Mouse (Mus musculus): ENCODE data around the gene Hmcn1. TPM values are rescaled to one million over a fixed set of nuclear protein-coding genes. Genes with fewer than 3 reads are reported as not detected.

The Hmcn1 gene
- total RNA-seq, 2 experiments from 2014 or later, result 2.9 to 3.8 TPM

DNA sequence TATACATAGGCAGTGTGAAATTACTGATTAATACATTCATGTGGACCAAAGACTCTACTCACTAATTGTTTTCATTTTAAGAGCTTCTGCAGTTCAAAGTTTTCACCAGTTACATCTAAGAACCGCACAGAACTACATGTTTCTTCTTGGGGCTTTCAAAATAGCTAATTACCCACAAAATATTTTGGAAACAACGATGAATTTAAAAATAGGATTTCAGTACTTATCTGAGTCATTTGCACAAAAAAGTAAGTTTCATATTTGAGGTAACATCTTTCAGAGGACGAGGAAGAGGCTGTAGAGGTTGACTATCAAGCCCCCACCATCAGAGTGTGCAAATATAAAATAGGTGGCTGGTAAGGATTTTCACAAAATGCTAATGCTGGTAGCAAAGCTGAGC is 295.5 kb downstream of the Hmcn1 start:
- no peak for DNase-seq (ENCODE audit: extremely low spot score in 1 of 2, low spot score in 1 of 2)

DNA sequence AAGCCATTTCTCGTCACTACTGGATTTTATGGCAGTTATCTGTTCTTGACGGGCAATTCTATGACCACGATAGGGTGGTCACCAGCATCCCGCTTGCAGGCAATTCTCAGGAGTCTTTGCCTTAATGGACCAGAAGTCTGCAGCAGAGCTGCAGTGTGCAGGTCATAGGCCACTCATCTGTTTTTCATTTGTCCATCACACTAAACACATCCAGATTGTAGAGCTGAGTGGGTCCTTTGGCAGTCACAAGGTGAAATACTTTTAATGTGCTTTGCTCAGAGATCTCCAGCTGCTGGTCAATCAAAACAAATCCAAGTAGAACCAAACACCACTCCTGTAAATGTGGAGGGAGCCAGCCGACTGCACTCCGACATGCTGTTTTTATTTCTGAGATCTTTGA is 311.2 kb downstream of the Hmcn1 start:
- DNase-seq (ENCODE audit: extremely low spot score in 1 of 2, low spot score in 1 of 2), result no peak

DNA sequence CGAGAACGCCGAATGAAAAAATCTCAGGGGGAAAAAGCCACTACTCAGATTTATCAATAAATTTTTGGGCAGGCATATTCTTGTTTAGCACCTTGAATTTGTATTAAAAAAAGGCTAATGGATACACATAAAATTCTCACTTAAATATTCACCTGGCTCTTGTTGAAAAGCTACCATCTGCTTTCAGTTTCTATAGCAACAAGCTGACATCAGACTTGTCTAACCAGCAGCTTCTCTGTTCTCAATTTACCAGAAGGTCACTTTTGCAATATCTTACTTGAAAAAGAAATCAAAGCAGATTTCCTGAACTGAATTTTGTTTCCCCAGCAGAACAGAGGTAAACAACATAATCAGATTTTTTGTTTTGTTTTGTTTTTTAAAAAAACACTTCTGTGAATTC is 311.8 kb downstream of the Hmcn1 start:
- DNase-seq (ENCODE audit: extremely low spot score in 1 of 2, low spot score in 1 of 2), result no peak

DNA sequence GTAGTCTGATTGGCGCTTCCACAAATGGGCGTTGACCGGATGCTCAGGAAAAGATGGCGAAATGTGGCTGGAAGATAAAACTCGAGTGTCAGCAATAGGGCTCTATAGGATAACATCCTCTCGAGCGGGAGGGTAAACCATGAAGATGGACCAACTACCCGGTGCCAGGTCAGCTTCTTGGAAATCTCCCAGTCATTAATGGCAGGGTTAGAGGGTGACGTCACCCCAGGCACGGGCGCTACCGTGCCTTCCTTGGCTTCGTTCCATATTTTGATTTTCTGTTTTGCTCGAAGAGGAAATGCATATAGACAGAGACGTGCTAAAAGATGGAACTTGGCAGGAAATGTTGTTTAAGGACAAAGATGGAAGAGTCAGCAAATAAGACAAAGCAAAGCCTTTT is 312.2 kb downstream of the Hmcn1 start:
- DNase-seq (ENCODE audit: extremely low spot score in 1 of 2, low spot score in 1 of 2), result peak; percentile 12 to 17

GRCm38 (mm10) chr1:150680345-150680744 is 312.9 kb downstream of the Hmcn1 start:
- no peak for DNase-seq (ENCODE audit: extremely low spot score in 1 of 2, low spot score in 1 of 2)

GRCm38 (mm10) chr1:150645314-150645713 is 347.9 kb downstream of the Hmcn1 start:
- no peak for DNase-seq (ENCODE audit: extremely low spot score in 1 of 2, low spot score in 1 of 2)

DNA sequence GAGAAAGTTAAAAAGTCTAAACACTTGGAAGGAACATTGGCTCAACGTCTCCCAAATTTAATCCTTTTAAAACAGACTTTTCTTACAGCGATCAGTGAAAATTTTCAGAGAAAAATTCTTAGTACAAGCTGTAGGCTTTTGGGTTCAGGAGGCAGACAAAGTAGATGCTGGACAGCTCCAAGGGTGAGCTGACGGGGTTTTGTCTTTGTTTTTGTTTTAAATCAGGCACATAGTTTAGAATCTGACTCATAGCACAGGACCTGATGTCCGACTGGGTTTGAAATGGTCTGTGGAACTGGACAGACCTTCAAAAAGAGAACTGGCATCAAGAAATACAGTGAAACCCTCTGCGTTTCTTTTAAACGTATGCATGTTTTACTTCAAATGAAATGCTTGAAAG is 353.7 kb downstream of the Hmcn1 start:
- DNase-seq (ENCODE audit: extremely low spot score in 1 of 2, low spot score in 1 of 2), result no peak

DNA sequence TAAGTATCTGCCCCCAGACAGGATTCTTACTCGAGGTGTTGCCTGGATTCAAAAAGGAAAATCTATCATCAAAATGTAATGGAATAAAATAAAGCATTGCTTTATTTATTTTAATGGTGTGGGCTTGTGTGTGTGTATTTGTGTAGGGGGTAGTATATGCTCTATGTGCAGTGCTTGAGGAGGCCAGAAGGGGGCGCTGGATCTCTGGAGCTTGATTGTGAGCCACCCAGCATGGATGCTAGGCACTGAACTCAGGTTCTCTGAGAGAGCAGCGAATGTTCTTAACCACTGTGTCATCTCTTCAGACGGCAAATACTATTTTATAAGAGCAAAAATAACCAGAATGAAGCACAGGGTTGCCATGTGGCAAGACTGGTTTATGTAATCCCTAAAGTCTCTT is 360.7 kb downstream of the Hmcn1 start:
- no peak for DNase-seq (ENCODE audit: extremely low spot score in 1 of 2, low spot score in 1 of 2)

DNA sequence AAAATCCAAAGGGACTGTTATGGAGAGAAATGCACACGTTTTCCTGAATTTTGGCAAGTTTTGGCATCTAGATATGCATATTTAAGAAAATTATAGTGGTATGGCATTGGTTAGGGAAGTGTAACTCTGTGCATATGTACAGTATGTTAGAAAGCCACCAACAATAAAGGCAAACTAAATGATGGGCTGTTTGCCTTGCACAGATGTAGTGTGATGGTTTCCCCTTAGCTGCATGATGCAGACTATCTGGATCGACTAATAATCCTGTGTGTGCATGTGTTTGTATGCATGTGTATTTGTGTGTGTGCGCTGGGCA is 361.4 kb downstream of the Hmcn1 start:
- no peak for DNase-seq (ENCODE audit: extremely low spot score in 1 of 2, low spot score in 1 of 2)

DNA sequence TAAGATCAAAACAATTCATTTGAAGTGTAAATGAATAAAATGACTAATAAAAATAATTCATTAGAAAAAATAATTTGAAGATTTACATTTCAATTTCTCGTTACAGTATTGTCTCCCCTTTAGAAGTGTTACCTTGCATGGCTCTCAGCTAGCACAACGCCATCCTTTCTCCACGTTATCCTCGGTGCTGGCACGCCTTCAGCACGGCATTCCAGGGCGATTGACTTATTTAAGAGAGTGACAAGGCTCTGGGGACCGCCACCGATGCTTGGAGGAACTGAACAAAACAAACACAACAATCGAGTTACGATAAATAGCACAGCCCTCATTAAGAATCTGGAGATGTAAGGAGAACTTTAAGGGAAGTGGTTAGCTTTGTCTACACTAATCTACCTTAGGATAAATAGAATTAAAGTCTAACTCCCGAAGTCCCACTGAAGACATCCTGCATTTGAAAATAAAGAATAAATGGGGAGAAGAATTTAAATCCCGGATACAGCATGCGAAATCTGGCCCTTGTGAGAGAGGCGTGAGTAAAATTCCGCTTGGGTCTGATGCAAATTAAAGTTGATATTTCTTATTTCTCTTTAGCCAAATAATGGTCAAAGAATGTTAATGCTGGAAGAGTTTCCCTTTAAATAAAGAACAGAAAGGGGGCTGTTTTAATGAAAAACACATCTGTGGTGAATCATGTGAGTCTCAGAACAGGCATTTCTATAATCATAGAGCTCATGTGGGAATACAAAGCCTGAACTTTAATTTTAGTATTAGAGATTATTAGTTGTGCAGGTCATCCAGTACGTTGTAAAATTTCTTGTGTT is 362.0 kb downstream of the Hmcn1 start:
- no peak for DNase-seq (ENCODE audit: extremely low spot score in 1 of 2, low spot score in 1 of 2)

DNA sequence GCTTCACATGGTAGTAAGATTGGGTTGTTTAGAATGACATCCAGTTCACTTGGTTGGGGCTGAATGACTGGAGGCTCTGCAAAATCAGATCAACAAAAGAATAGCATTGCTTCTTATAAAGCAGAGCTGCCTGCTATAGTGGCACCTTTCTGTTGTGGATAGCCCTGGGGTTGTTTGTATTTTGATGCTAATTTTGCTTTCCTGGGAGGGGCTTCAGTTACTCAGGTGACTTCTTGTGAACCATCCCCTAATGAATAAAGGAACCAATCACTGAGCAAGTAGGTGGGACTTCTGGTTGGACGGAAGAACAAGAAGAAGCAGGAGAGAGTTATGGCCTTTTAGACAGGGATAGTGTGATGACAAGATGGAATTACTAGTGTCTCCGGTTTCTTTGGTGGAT is 370.0 kb downstream of the Hmcn1 start:
- no peak for DNase-seq (ENCODE audit: extremely low spot score in 1 of 2, low spot score in 1 of 2)

GRCm38 (mm10) chr1:150610539-150610938 is 382.7 kb downstream of the Hmcn1 start:
- DNase-seq (ENCODE audit: extremely low spot score in 1 of 2, low spot score in 1 of 2), result no peak

- no peak for DNase-seq (ENCODE audit: extremely low spot score in 1 of 2, low spot score in 1 of 2)
Measured at GRCm38 (mm10) chr1:150606173-150606572, 387.1 kb downstream of the Hmcn1 start.

GRCm38 (mm10) chr1:150593614-150594013 is 399.6 kb downstream of the Hmcn1 start:
- no peak for DNase-seq (ENCODE audit: extremely low spot score in 1 of 2, low spot score in 1 of 2)

DNA sequence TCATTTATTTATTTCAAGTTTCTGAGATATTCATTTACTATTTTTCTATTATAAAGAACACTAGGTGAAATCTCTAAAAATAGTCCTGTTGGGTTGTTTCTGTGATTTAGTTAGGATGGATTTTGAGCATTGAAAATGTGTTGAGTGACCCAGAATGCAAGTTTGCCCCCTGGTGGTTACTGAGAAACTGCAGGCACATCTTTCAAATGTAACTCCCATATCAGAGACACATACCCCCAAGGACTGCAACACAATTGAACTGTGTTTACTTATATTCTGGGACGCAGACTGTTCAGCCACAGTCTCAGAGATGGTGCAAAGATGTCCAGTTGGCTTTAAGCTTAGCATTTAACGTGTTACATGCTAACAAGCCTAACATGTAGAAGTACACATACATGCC is 402.0 kb downstream of the Hmcn1 start:
- DNase-seq (ENCODE audit: extremely low spot score in 1 of 2, low spot score in 1 of 2), result peak; percentile 40 to 79

DNA sequence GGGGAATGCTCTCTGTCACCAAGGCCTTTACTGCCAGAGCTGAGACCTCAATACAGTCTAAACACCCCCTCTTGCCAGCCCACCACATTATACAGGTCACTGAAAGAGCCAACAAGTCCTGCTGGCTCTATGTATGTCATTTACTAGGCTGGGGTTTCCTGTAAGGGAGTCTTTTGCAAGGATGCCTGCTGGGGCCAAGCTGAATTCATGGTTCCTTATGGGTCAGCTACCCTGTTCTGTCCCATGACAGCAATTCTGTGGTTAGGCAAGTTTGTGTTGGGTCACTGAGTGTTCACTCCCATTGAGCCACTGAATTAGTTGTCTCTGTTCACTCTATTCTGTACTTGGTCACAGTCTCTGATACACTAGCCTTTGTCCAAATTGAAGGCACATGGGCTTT is 405.8 kb downstream of the Hmcn1 start:
- DNase-seq (ENCODE audit: extremely low spot score in 1 of 2, low spot score in 1 of 2), result no peak

GRCm38 (mm10) chr1:150584477-150584876 is 408.8 kb downstream of the Hmcn1 start:
- DNase-seq (ENCODE audit: extremely low spot score in 1 of 2, low spot score in 1 of 2), result no peak

DNA sequence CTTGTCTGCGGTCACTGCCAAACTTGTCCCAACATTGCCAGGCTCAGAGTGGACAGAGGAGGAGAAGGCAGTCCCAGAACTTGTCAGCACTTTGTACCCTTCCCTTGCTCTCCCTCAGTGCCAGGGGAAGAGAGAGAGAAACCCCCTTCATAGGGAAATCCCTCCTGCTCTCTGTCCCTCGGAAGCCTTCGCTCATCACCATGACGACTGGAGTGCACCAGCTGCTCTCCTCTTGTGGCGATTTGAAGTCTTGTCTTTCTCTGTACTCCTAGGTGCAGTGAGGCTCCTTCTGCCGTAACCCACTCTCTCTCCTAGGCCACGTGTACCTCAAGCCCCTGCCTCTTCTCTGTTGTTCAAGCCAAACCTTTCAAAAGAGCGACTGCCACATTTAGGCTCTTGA is 409.5 kb downstream of the Hmcn1 start:
- peak in 1 of 2 experiments; percentile 5 for DNase-seq (ENCODE audit: extremely low spot score in 1 of 2, low spot score in 1 of 2)

DNA sequence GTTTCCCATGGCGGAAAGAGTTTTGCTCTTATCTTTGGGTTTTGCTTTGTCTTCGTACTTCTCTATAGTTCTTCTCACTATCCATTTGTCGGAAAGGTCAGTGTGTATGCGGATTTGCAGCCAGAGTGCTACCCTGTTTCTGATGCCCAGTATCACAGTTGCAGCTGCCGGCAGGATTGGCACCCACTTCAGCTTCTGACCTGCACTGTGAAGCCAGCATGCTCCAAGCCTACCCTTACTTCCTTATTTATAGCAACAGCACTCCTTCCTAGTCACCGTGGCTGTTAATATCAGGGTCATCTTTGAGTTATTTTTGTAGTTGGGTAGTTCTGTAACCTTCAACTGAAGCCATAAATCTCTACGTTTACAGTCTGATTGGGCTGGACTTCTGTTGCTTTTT is 412.7 kb downstream of the Hmcn1 start:
- DNase-seq (ENCODE audit: extremely low spot score in 1 of 2, low spot score in 1 of 2), result no peak

GRCm38 (mm10) chr1:150573407-150573806 is 419.8 kb downstream of the Hmcn1 start:
- DNase-seq (ENCODE audit: extremely low spot score in 1 of 2, low spot score in 1 of 2), result no peak

DNA sequence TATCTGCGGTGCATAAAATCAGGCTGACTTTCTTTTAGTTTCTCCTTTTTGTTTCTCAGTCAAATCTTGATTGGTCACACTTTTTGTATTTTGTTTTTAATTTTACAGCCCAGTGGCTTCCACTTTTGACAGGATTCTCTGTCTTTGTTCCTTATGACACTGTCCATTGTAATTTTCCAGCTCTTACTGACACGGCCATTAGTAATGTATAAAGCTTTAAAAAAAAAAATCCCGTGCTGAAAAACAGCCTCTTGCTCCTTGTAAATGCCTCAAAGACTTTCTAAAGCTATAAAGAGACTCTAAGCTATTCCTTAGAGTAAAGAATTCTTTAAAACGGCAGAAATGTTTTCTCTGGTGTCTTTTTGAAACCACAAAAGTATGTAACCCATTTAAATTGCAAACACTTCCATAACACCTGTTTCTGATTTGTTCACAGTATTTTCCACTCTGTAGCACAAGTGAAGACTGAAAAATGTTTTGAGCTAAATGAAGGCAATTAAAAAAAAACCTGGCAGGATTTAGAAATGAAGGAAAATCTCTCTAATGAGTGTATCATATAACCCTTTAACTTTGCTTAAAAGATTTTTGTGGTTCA is 422.6 kb downstream of the Hmcn1 start:
- DNase-seq (ENCODE audit: extremely low spot score in 1 of 2, low spot score in 1 of 2), result no peak

DNA sequence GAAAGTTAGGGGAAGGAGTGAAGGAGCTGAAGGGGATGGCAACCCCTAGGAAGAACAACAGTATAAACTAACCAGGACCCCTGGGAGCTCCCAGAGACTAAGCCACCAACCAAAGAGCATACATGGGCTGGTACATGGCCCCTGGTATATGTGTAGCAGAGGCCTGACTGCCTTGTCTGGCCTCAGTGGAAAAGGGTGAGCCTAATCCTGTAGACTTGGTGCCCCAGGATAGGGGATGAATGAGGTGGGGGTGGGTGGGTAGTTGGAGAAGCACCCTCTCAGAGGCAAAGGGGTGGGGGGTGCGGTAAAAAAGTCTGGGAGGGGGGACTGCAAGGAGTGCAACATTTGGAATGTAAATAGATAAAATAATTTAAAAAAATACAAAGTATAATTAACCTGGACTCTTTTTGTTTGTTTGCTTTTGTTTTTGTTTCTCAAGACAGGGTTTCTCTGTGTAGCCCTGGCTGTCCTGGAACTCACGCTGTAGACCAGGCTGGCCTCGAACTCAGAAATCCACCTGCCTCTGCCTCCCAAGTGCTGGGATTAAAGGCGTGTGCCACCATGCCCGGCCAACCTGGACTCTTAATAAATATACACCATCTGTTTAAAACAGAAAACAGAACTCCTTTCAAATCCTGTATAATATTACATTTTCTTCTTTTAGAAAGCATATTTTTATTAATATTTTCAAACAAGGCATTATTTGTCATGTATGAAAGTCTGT is 423.3 kb downstream of the Hmcn1 start:
- DNase-seq (ENCODE audit: extremely low spot score in 1 of 2, low spot score in 1 of 2), result no peak
